Mouse (Mus musculus) layer of hippocampus, postnatal 25 days (tissue): ENCODE measurements at regions not wholly inside any gene's neighbourhood (a gene's known extent, or its start where the extent isn't known, plus 50 kb on each side); places are given as distances from the start of the nearest gene placed in this dataset.

Experiments
- DNase-seq, 2 experiments: peaks; one replicate each; pipeline ENCODE4 v3.0.0; 2022; ENCODE audit warnings: mixed read lengths in 2 of 2, low spot score in 1 of 2; ENCODE audit errors: extremely low spot score in 1 of 2

DNA sequence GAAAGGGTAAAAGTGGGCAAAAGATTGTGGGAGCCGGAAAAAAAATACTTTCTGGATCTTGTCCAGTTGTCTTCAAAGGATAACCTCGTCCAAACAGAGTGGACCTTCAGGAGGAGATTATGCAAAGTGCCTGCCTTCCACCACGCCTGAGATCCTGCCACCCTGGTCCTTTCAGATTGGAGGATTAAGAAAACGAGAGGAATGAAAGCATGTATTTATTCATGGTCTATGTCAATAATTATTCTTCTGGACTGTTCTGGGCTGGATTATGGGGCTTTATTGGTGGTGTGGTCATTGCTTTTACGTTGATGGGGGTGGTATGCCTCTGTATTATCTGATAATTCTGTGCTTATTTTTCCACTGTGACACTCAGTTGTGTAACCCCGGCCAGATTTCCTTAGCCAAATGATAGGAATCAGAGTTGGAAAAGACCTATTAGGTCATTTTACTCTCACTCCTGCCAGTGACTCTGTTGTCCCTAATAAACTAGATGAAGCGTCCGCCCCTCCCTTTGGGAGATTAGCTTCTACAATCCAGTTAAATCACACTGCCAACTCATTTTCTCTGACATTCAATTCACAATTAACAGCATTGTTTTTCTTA is 656.3 kb downstream of the Slc22a22 start:
- DNase-seq, result no peak

DNA sequence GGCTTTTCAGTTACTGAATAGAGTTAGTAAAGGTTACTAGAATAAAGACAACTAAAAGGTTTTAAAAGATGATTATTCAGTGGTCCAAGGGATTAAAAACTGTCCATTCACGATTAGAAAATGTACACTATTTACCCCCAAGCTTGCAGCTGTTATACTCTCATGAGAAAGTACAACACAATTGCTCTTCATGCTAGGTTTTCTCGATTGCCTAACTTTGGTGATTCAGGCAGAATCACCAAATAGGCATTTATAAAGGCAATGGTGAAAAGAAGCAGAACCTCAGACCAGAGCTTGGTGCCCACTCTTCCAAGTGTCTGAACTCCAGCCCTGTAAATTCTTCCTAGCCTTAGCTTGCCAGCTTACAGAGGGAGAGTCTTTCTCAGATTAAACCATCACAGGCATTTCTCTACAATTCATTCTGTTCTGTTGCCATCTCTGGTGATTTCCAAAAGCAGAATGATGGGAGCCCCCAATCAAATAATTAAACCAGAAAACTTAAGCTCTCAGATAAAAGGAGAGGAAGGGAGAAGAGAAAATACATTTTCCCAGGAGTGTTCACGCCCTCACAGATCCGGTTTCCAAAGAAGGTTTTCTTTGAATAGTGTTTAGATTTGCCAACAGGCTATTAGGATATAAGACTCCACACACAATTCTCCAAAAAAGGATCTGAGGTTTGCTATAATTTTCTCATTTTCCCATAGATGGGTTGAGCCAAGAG is 657.0 kb downstream of the Slc22a22 start:
- no peak for DNase-seq

GRCm38 (mm10) chr15:56818158-56818690 is 659.2 kb downstream of the Slc22a22 start:
- no peak for DNase-seq

- no peak for DNase-seq
These were observed 659.9 kb downstream of the Slc22a22 start for GRCm38 (mm10) chr15:56817204-56818157.

- DNase-seq, result no peak
These were observed 663.5 kb downstream of the Slc22a22 start for GRCm38 (mm10) chr15:56813876-56814275.

DNA sequence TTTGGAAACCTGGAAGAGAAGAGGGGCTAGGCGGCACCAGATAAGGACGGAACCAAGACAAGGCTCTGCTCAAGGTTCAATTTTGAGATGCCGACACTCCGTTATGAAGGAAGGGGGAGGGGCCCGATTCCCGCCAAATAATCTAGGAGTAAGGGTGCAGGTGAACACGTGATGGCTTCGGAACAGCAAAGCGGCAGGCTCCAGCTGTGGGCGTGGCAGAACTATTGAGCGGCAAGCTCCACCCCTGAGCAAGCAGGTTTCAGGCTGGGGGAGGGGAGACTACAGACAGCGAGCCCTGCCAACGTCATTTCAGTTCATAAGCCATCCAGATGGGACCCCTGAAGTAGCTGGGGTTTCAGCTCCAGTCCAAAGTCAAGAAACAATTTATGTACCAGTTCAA is 667.3 kb downstream of the Slc22a22 start:
- no peak for DNase-seq

DNA sequence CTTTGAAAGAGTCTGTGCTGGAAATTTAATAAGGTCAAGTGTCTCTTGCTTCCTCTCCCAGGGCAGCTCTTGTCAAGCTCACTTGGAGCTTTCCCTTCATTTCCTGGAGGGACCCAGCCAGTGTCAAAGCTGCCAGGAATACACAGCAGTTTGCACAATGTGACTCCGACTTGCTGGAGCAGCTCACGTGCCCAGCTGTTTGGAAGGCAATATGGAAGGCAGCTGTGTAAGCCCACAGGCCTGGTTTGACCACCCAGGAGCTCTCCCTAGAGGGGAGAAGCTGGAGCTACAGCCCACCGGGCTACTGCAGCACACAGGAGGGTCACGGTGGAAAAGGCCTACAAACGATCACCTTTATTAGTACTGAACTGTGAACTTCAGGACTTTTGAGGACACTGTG is 669.8 kb downstream of the Slc22a22 start:
- no peak for DNase-seq

GRCm38 (mm10) chr15:56801933-56802332 is 675.5 kb downstream of the Slc22a22 start:
- DNase-seq, result no peak

DNA sequence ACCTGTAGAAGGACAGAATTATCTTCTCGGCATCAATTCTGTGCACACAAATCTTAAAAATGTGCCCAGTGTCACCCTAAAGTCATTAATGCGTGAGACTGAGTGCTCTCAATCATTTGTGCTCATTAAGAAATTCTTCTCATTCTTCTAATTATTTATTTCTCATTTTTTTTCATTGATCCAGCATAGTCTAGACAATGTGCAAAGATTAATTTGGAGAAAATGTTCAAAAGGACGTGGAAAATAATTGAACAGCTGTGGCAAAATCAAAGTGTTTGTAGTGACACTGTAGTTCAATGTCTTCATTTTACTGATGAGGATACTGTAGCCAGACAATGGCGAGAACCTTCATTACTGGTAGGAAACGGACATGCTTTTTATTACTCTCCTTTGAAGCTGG is 702.0 kb downstream of the Slc22a22 start:
- DNase-seq, result no peak

- no peak for DNase-seq
These were observed 702.6 kb downstream of the Slc22a22 start for GRCm38 (mm10) chr15:56774648-56775393.

DNA sequence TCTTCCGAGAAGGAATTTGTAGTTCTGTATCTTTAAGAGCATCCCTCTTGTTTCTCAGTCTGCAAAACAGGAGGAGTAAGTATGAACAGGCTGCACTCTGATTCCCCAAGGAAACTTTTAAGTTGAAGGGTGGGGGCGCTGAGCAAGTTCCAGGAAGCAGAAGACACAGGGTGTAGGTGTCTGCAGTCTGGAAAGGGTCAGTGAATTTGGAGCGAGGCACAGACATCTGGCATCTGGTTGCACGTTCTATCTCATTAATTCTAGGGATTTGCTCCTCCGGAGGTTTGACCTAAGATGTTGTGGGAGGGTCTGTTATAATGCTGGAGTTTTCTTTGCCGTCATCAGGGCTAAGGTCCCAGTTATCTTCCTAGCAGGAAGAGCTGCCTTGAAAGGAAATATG is 711.1 kb downstream of the Slc22a22 start:
- no peak for DNase-seq

DNA sequence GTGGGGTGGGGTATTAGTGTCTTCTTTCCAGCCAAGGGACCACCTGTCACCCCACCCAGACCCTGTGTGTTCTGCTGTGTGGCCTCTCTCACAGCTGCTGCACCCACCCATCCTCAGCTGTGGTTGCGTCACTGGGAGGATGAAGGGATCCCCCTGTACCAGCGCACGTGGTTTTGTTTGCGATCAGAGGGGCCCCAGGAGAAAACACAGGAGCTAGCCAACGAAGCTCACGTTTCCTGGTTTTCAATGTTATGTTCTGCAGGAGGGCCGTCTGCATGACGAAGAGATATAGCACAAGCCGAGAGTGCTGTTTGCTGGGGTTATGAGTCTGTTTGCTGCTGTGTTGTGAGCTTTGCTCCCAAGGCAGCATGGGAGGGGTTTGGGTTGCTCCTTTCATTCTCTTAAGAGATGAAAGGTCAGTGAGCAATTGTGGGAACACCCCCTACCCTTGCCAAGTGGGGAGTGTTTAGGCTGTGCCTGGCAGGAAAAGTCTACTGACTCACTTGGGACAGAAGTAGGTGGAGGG is 712.4 kb downstream of the Slc22a22 start:
- DNase-seq, result no peak

GRCm38 (mm10) chr15:56764019-56764418 is 713.4 kb downstream of the Slc22a22 start:
- no peak for DNase-seq

DNA sequence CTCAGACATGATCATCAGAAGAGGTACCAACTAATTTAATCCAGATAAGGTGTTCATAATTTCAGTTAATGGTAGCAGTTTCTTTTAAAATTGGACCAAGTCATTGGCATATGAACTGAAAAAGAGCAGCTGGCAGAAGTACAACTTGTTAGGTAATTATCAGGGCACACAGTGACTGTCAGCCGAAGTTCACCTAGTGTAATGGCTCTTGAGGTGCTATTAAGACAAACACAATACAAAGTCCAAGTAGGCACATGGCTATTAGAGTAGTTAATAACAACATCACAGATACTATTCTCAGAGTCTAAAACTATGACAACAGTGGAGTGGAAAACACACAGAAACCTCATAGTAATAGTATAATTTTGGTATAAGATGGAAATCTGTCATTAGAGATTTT is 730.7 kb downstream of the Slc22a22 start:
- no peak for DNase-seq

DNA sequence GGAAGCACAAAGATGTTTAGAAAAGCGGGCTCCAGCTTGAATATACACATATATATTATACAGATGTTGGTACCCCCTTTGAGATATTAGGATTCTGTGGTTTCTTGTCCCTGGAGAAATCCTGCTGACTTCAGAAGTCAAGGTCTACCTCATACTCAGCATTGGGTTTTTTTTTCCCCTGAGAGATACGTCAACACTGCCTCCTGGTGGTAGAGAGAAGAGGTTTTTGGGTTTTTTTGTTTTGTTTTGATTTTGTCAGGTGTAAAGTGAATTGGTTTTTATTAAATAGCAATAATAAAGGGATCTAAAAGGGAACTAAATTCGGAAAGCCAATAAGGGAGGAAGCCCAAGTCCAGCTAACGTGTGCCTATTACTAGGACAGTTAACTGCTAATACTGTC is 732.5 kb downstream of the Slc22a22 start:
- DNase-seq, result no peak
